Mouse (Mus musculus): ENCODE results near the gene Akr1c13.

The Akr1c13 gene

GRCm38 (mm10) chr13:4244861-4245559, 54.1 kb downstream of the Akr1c13 start:
- DNase-seq (ENCODE audit: low read depth, low spot score): peak; percentile 3

- no peak for DNase-seq (ENCODE audit: low read depth, low spot score)
Measured at GRCm38 (mm10) chr13:4249347-4249746, 58.4 kb downstream of the Akr1c13 start.

Measured in brain, adult 2 months (tissue).